ENCODE assay signal across 21 mouse cellular contexts in genomic region chr12:40659689-40660088, GRCm38 (mm10).
DNase-seq lines count a peak whose midpoint lies in the region; ATAC-seq and TF ChIP-seq lines count a peak whose summit lies in the region.
"Had no signal": no experiment of that assay in that cellular context is flagged by ENCODE, and none has a peak within 500 bp of the region (broad histone marks: within the 10 kb centered on the region; RNA-seq: fewer than 3 reads in every experiment).

No protein-coding gene starts in this region.

- TF ChIP-seq EP300 in lung, postnatal 0 days (IDR thresholded peaks at IDR 0.05), result no peak

- DNase-seq in forebrain, embryonic 14.5 days (ENCODE audit: low spot score), result peak; percentile 14
- DNase-seq in kidney, adult 2 months, result peak; percentile 57
- DNase-seq in kidney, adult 18-20 months, result no peak
- peak; percentile 44 for DNase-seq in embryonic facial prominence, embryonic 14.5 days (ENCODE audit: low spot score)
- DNase-seq in lung, postnatal 0 days (ENCODE audit: low spot score), result peak; percentile 75
- DNase-seq in gastrocnemius, adult 18-20 months (ENCODE audit: low spot score), result no peak
- DNase-seq in urinary bladder, postnatal 4 days (ENCODE audit: low spot score in 2 of 2), result no peak
- DNase-seq: cerebellum, postnatal 14 days; gastrocnemius, adult 2 months; left cerebral cortex, postnatal 4 days; liver, embryonic 13.5 days; right cerebral cortex, adult 18-20 months; spleen, adult 18-20 months; thymus, postnatal 25 days had no signal

- TF ChIP-seq CTCF in kidney, adult 2 months (conservative IDR thresholded peaks at IDR 0.05; ENCODE audit: insufficient read depth, insufficient read length, low read depth, low read length), result no peak
- TF ChIP-seq CTCF in lung, postnatal 0 days (IDR thresholded peaks at IDR 0.05), result no peak

- H3K27me3 ChIP-seq in forebrain, embryonic 14.5 days (replicated peaks; ENCODE audit: control insufficient read depth, insufficient read depth, low read length), result no peaks in the 10 kb centered on the region
- H3K27me3 ChIP-seq in forebrain, embryonic 13.5 days, result no peaks in the 10 kb centered on the region
- H3K27me3 ChIP-seq in kidney, adult 2 months (replicated peaks; ENCODE audit: control insufficient read depth, insufficient read depth, low read length), result no peaks in the 10 kb centered on the region
- no peaks in the 10 kb centered on the region for H3K27me3 ChIP-seq in embryonic facial prominence, embryonic 14.5 days (replicated peaks; ENCODE audit: control insufficient read depth, insufficient read depth, low read length)
- no peaks in the 10 kb centered on the region for H3K27me3 ChIP-seq in lung, postnatal 0 days (replicated peaks; ENCODE audit: insufficient read depth, low read length)
- H3K27me3 ChIP-seq: embryonic facial prominence, embryonic 12.5 days; liver, embryonic 13.5 days; megakaryocyte, embryonic 14.5 days had no signal

- no peak overlapping the region for H3K27ac ChIP-seq in forebrain, embryonic 14.5 days (ENCODE audit: low read depth, low read length)
- H3K27ac ChIP-seq in forebrain, embryonic 13.5 days, result no peak overlapping the region
- H3K27ac ChIP-seq in kidney, adult 2 months (ENCODE audit: insufficient read depth, low read depth, low read length), result no peak overlapping the region
- no peak overlapping the region for H3K27ac ChIP-seq in embryonic facial prominence, embryonic 14.5 days (replicated peaks; ENCODE audit: low read depth, low read length)
- no peak overlapping the region for H3K27ac ChIP-seq in lung, postnatal 0 days (ENCODE audit: low read length)
- H3K27ac ChIP-seq: embryonic facial prominence, embryonic 12.5 days; forebrain, embryonic 10.5 days; gastrocnemius, adult 2 months; hindbrain, embryonic 10.5 days; liver, embryonic 13.5 days; stomach, postnatal 0 days had no signal

- no peak overlapping the region for H3K9ac ChIP-seq in forebrain, embryonic 14.5 days (ENCODE audit: low read length)
- H3K9ac ChIP-seq in forebrain, embryonic 13.5 days, result no peak overlapping the region
- no peak overlapping the region for H3K9ac ChIP-seq in embryonic facial prominence, embryonic 14.5 days (ENCODE audit: low read depth, low read length)
- H3K9ac ChIP-seq in lung, postnatal 0 days (replicated peaks; ENCODE audit: low read depth), result no peak overlapping the region
- H3K9ac ChIP-seq: embryonic facial prominence, embryonic 12.5 days; liver, embryonic 13.5 days had no signal

- no peak overlapping the region for H3K4me2 ChIP-seq in forebrain, embryonic 14.5 days (ENCODE audit: low read length)
- H3K4me2 ChIP-seq in forebrain, embryonic 13.5 days, result no peak overlapping the region
- H3K4me2 ChIP-seq in embryonic facial prominence, embryonic 14.5 days (ENCODE audit: low read depth, low read length), result no peak overlapping the region
- no peak overlapping the region for H3K4me2 ChIP-seq in lung, postnatal 0 days (replicated peaks; ENCODE audit: low read depth, low read length)
- H3K4me2 ChIP-seq: embryonic facial prominence, embryonic 12.5 days; liver, embryonic 13.5 days had no signal

- no peaks in the 10 kb centered on the region for H3K4me1 ChIP-seq in forebrain, embryonic 14.5 days (ENCODE audit: control insufficient read depth, insufficient read depth, low read length)
- H3K4me1 ChIP-seq in forebrain, embryonic 13.5 days, result 0 out of 2 replicates have a peak, but pooled peaks cover 4% of the 10 kb centered on the region
- 0 out of 2 replicates have a peak, but pooled peaks cover 3% of the 10 kb centered on the region for H3K4me1 ChIP-seq in kidney, adult 2 months (ENCODE audit: control insufficient read depth, insufficient read depth, low read length)
- no peaks in the 10 kb centered on the region for H3K4me1 ChIP-seq in embryonic facial prominence, embryonic 14.5 days (ENCODE audit: control insufficient read depth, insufficient read depth, low read length)
- H3K4me1 ChIP-seq in lung, postnatal 0 days (ENCODE audit: insufficient read depth, low read depth, low read length), result no peaks in the 10 kb centered on the region
- H3K4me1 ChIP-seq: embryonic facial prominence, embryonic 12.5 days; liver, embryonic 13.5 days; megakaryocyte, embryonic 14.5 days had no signal

- H3K9me3 ChIP-seq in forebrain, embryonic 14.5 days (replicated peaks; ENCODE audit: control insufficient read depth, low read length), result no peaks in the 10 kb centered on the region
- no peaks in the 10 kb centered on the region for H3K9me3 ChIP-seq in forebrain, embryonic 13.5 days (replicated peaks)
- no peaks in the 10 kb centered on the region for H3K9me3 ChIP-seq in embryonic facial prominence, embryonic 14.5 days (ENCODE audit: control insufficient read depth, low read length)
- no peaks in the 10 kb centered on the region for H3K9me3 ChIP-seq in lung, postnatal 0 days (ENCODE audit: low read length)
- H3K9me3 ChIP-seq: embryonic facial prominence, embryonic 12.5 days; forebrain, embryonic 10.5 days; hindbrain, embryonic 10.5 days; liver, embryonic 13.5 days; megakaryocyte, embryonic 14.5 days had no signal

- no peak overlapping the region for H3K4me3 ChIP-seq in forebrain, embryonic 14.5 days (ENCODE audit: low read depth, low read length)
- no peak overlapping the region for H3K4me3 ChIP-seq in forebrain, embryonic 13.5 days
- H3K4me3 ChIP-seq in kidney, adult 2 months (ENCODE audit: insufficient read depth, low read depth, low read length), result no peak overlapping the region
- H3K4me3 ChIP-seq in embryonic facial prominence, embryonic 14.5 days (ENCODE audit: low read depth, low read length), result no peak overlapping the region
- H3K4me3 ChIP-seq in lung, postnatal 0 days (ENCODE audit: low read depth, low read length), result no peak overlapping the region
- H3K4me3 ChIP-seq: embryonic facial prominence, embryonic 12.5 days; forebrain, embryonic 10.5 days; gastrocnemius, adult 2 months; hindbrain, embryonic 10.5 days; liver, embryonic 13.5 days; megakaryocyte, embryonic 14.5 days had no signal

- TF ChIP-seq POLR2A in kidney, adult 2 months (IDR thresholded peaks at IDR 0.05; ENCODE audit: low read depth, low read length), result no peak

- 75% methylated on average over 6 of the region's 6 CpGs for WGBS in forebrain, embryonic 14.5 days
- WGBS in forebrain, embryonic 13.5 days, result 77% methylated on average over 6 of the region's 6 CpGs
- 57% methylated on average over 6 of the region's 6 CpGs for WGBS in kidney, adult 2 months
- 57% methylated on average over 6 of the region's 6 CpGs for WGBS in embryonic facial prominence, embryonic 14.5 days
- WGBS in lung, postnatal 0 days, result 39% methylated on average over 6 of the region's 6 CpGs

- no peaks in the 10 kb centered on the region for H3K36me3 ChIP-seq in forebrain, embryonic 14.5 days (ENCODE audit: control insufficient read depth, insufficient read depth, low read length)
- no peaks in the 10 kb centered on the region for H3K36me3 ChIP-seq in forebrain, embryonic 13.5 days (ENCODE audit: poor library complexity, severe bottlenecking)
- no peaks in the 10 kb centered on the region for H3K36me3 ChIP-seq in kidney, adult 2 months (ENCODE audit: control insufficient read depth, insufficient read depth, low read length)
- H3K36me3 ChIP-seq in embryonic facial prominence, embryonic 14.5 days (ENCODE audit: control insufficient read depth, insufficient read depth, low read length), result no peaks in the 10 kb centered on the region
- H3K36me3 ChIP-seq in lung, postnatal 0 days (ENCODE audit: insufficient read depth, low read length), result no peaks in the 10 kb centered on the region
- H3K36me3 ChIP-seq: embryonic facial prominence, embryonic 12.5 days; forebrain, embryonic 10.5 days; hindbrain, embryonic 10.5 days; liver, embryonic 13.5 days had no signal

- ATAC-seq in forebrain, embryonic 14.5 days, result no peak
- no peak for ATAC-seq in forebrain, embryonic 13.5 days
- ATAC-seq in embryonic facial prominence, embryonic 14.5 days (ENCODE audit: low read depth), result no peak
- ATAC-seq in lung, postnatal 0 days, result peak; percentile 60
- ATAC-seq: intestine, postnatal 0 days had no signal

Comparison
In these comparisons a context has a peak if more than half of its experiments do, and no peak if none do; other contexts are left out.
1. DNase-seq: peak in forebrain, embryonic 14.5 days (single experiment), kidney, adult 2 months (single experiment), embryonic facial prominence, embryonic 14.5 days (single experiment) and lung, postnatal 0 days (single experiment); none in kidney, adult 18-20 months (single experiment), gastrocnemius, adult 18-20 months (single experiment) and urinary bladder, postnatal 4 days (0 of 2).